Mouse (Mus musculus): ENCODE data around the gene Mmrn1. TPM values are rescaled to one million over a fixed set of nuclear protein-coding genes. Genes with fewer than 3 reads are reported as not detected.

Mmrn1 gene
- polyA plus RNA-seq, 1 experiment from 2014 or later: 1.4 TPM

DNA sequence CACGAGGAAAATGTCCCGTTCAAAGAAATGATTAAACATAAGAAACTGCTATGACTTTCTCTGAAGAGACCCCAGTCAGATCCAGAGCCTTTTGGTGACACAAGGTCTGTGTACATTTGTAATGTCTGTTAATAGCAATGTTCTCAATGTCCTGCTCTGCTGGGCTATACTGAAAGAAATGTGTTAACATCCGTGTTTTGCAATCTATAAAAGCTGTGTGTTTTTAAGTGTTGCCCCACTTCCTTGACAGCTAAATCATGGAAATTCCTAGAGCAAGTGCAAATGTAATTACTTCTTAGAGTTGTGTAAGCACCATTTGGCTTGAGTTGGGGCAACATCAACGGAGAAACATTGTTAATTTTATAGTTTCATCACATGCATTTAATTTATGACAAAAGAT lies 42.2 kb downstream of the Mmrn1 start:
- DNase-seq (ENCODE audit: low spot score): no peak
- 72% methylated on average over 4 of the region's 4 CpGs for WGBS
- no peak for ATAC-seq (replicated peaks; ENCODE audit: low FRiP score, low read depth)
- no peaks in the 10 kb centered on the region for H3K9me3 ChIP-seq (replicated peaks; ENCODE audit: low read length)
- no peaks in the 10 kb centered on the region for H3K36me3 ChIP-seq (ENCODE audit: insufficient read depth, low read length)
- H3K27me3 ChIP-seq (ENCODE audit: insufficient read depth, low read length): no peaks in the 10 kb centered on the region
- no peak overlapping the region for H3K27ac ChIP-seq
- no peak overlapping the region for H3K4me2 ChIP-seq (ENCODE audit: low read length)
- no peak overlapping the region for H3K9ac ChIP-seq (ENCODE audit: low read depth, low read length)
- no peak overlapping the region for H3K4me3 ChIP-seq (replicated peaks; ENCODE audit: low read depth, low read length)
- TF ChIP-seq CTCF (IDR thresholded peaks at IDR 0.05; ENCODE audit: low read depth): no peak
- H3K4me1 ChIP-seq (replicated peaks; ENCODE audit: insufficient read depth, low read length): no peaks in the 10 kb centered on the region

- Histone ChIP-seq H3K4me2 (ENCODE audit: low read length) (no peak overlapping the region), H3K27me3 (ENCODE audit: insufficient read depth, low read length) (no peaks in the 10 kb centered on the region), H3K9ac (ENCODE audit: low read depth, low read length) (no peak overlapping the region), H3K27ac (no peak overlapping the region), H3K4me3 (replicated peaks; ENCODE audit: low read depth, low read length) (no peak overlapping the region), H3K9me3 (replicated peaks; ENCODE audit: low read length) (no peaks in the 10 kb centered on the region), H3K4me1 (replicated peaks; ENCODE audit: insufficient read depth, low read length) (no peaks in the 10 kb centered on the region), H3K36me3 (ENCODE audit: insufficient read depth, low read length) (no peaks in the 10 kb centered on the region)
- DNase-seq (ENCODE audit: low spot score) (no peak), ATAC-seq (replicated peaks; ENCODE audit: low FRiP score, low read depth) (no peak)
- TF ChIP-seq CTCF (IDR thresholded peaks at IDR 0.05; ENCODE audit: low read depth): no peak
- WGBS: 83% methylated on average over 6 of the region's 6 CpGs
Measured at GRCm38 (mm10) chr6:60969407-60969806, 44.6 kb downstream of the Mmrn1 start.

DNA sequence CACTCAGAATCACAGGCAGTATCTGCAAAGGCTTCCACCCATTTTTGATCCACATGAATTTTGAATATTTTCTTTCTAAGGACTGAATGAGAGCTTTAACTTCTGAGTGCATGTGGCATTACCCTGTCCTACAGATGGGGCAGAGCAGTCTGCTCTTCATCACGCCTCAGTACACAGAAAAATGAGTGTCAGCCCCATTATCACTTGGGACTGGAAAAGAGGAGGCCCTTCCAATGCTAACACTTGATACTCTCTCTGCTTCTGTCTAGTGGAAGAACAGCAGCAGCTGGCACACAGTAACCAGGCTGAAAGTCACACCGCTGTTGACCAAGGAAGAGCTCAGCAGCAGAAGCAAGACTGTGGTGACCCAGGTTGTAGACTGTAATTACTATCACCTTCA lies 46.0 kb downstream of the Mmrn1 start:
- WGBS: 57% methylated on average over 2 of the region's 2 CpGs
- TF ChIP-seq CTCF (IDR thresholded peaks at IDR 0.05; ENCODE audit: low read depth): no peak

GRCm38 (mm10) chr6:60978610-60979009 lies 53.8 kb downstream of the Mmrn1 start:
- no peak for DNase-seq (ENCODE audit: low spot score)
- no peaks in the 10 kb centered on the region for H3K36me3 ChIP-seq (ENCODE audit: insufficient read depth, low read length)
- H3K4me1 ChIP-seq (replicated peaks; ENCODE audit: insufficient read depth, low read length): no peaks in the 10 kb centered on the region
- no peak overlapping the region for H3K4me2 ChIP-seq (ENCODE audit: low read length)
- H3K4me3 ChIP-seq (replicated peaks; ENCODE audit: low read depth, low read length): no peak overlapping the region
- H3K9me3 ChIP-seq (replicated peaks; ENCODE audit: low read length): no peaks in the 10 kb centered on the region
- H3K27me3 ChIP-seq (ENCODE audit: insufficient read depth, low read length): no peaks in the 10 kb centered on the region
- no peak for ATAC-seq (replicated peaks; ENCODE audit: low FRiP score, low read depth)
- WGBS: 68% methylated on average over 1 of the region's 1 CpGs
- no peak overlapping the region for H3K9ac ChIP-seq (ENCODE audit: low read depth, low read length)
- TF ChIP-seq CTCF (IDR thresholded peaks at IDR 0.05; ENCODE audit: low read depth): no peak
- peak overlapping the region; percentile 11; the same call in 1 of the 2 replicates for H3K27ac ChIP-seq

More for the DNA sequence above, 46.0 kb downstream of the Mmrn1 start:
- H3K4me1 ChIP-seq (replicated peaks; ENCODE audit: insufficient read depth, low read length): no peaks in the 10 kb centered on the region
- H3K27ac ChIP-seq: no peak overlapping the region
- H3K9ac ChIP-seq (ENCODE audit: low read depth, low read length): no peak overlapping the region
- no peak overlapping the region for H3K4me2 ChIP-seq (ENCODE audit: low read length)
- no peak overlapping the region for H3K4me3 ChIP-seq (replicated peaks; ENCODE audit: low read depth, low read length)
- H3K27me3 ChIP-seq (ENCODE audit: insufficient read depth, low read length): no peaks in the 10 kb centered on the region
- ATAC-seq (replicated peaks; ENCODE audit: low FRiP score, low read depth): no peak
- H3K9me3 ChIP-seq (replicated peaks; ENCODE audit: low read length): no peaks in the 10 kb centered on the region
- no peaks in the 10 kb centered on the region for H3K36me3 ChIP-seq (ENCODE audit: insufficient read depth, low read length)
- no peak for DNase-seq (ENCODE audit: low spot score)

DNA sequence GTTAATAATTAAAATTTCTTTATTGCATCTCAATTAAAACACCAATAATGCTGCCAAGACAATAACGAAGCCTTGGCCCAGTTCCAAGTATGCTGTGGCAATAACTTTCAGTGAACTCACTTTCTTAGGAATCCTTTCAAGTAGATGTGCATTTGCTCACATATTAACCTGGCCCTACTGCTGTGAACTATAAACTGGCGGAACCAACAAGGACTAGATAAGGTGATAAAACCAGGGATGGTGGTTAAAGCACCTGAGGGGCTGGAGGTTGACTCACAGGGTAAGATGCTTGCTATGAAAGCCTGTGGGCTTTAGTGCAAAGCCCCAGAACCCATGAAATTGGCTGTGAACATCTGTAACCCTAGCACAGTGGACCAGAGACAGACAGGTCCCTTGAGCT lies 54.3 kb downstream of the Mmrn1 start:
- no peak overlapping the region for H3K4me3 ChIP-seq (replicated peaks; ENCODE audit: low read depth, low read length)
- no peak for DNase-seq (ENCODE audit: low spot score)
- H3K4me2 ChIP-seq (ENCODE audit: low read length): no peak overlapping the region
- H3K9ac ChIP-seq (ENCODE audit: low read depth, low read length): no peak overlapping the region
- 52% methylated on average over 2 of the region's 2 CpGs for WGBS
- H3K27ac ChIP-seq: no peak overlapping the region
- H3K36me3 ChIP-seq (ENCODE audit: insufficient read depth, low read length): no peaks in the 10 kb centered on the region
- no peaks in the 10 kb centered on the region for H3K9me3 ChIP-seq (replicated peaks; ENCODE audit: low read length)
- no peaks in the 10 kb centered on the region for H3K27me3 ChIP-seq (ENCODE audit: insufficient read depth, low read length)
- no peak for TF ChIP-seq CTCF (IDR thresholded peaks at IDR 0.05; ENCODE audit: low read depth)
- ATAC-seq (replicated peaks; ENCODE audit: low FRiP score, low read depth): 0 out of 2 replicates have a peak, but pooled peaks have one; percentile 40
- no peaks in the 10 kb centered on the region for H3K4me1 ChIP-seq (replicated peaks; ENCODE audit: insufficient read depth, low read length)

GRCm38 (mm10) chr6:60984360-60984759 lies 59.6 kb downstream of the Mmrn1 start:
- no peak for ATAC-seq (replicated peaks; ENCODE audit: low FRiP score, low read depth)
- H3K9me3 ChIP-seq (replicated peaks; ENCODE audit: low read length): no peaks in the 10 kb centered on the region
- no peak overlapping the region for H3K27ac ChIP-seq
- no peak for TF ChIP-seq CTCF (IDR thresholded peaks at IDR 0.05; ENCODE audit: low read depth)
- no peaks in the 10 kb centered on the region for H3K36me3 ChIP-seq (ENCODE audit: insufficient read depth, low read length)
- no peak for DNase-seq (ENCODE audit: low spot score)
- no peak overlapping the region for H3K4me2 ChIP-seq (ENCODE audit: low read length)
- no peaks in the 10 kb centered on the region for H3K4me1 ChIP-seq (replicated peaks; ENCODE audit: insufficient read depth, low read length)
- H3K9ac ChIP-seq (ENCODE audit: low read depth, low read length): no peak overlapping the region
- H3K27me3 ChIP-seq (ENCODE audit: insufficient read depth, low read length): no peaks in the 10 kb centered on the region
- no peak overlapping the region for H3K4me3 ChIP-seq (replicated peaks; ENCODE audit: low read depth, low read length)
- WGBS: 75% methylated on average over 1 of the region's 1 CpGs

GRCm38 (mm10) chr6:60985919-60986318 lies 61.1 kb downstream of the Mmrn1 start:
- no peaks in the 10 kb centered on the region for H3K36me3 ChIP-seq (ENCODE audit: insufficient read depth, low read length)
- no peak overlapping the region for H3K4me2 ChIP-seq (ENCODE audit: low read length)
- H3K4me3 ChIP-seq (replicated peaks; ENCODE audit: low read depth, low read length): no peak overlapping the region
- H3K9me3 ChIP-seq (replicated peaks; ENCODE audit: low read length): no peaks in the 10 kb centered on the region
- TF ChIP-seq CTCF (IDR thresholded peaks at IDR 0.05; ENCODE audit: low read depth): peak; percentile 75
- 52% methylated on average over 2 of the region's 2 CpGs for WGBS
- no peak overlapping the region for H3K9ac ChIP-seq (ENCODE audit: low read depth, low read length)
- H3K27me3 ChIP-seq (ENCODE audit: insufficient read depth, low read length): no peaks in the 10 kb centered on the region
- no peak overlapping the region for H3K27ac ChIP-seq
- no peak for ATAC-seq (replicated peaks; ENCODE audit: low FRiP score, low read depth)
- DNase-seq (ENCODE audit: low spot score): peak; percentile 43
- H3K4me1 ChIP-seq (replicated peaks; ENCODE audit: insufficient read depth, low read length): no peaks in the 10 kb centered on the region
